Mouse (Mus musculus) E14TG2a.4 (cell line): Measurements from ENCODE around the gene Taf1b.

Experiments
- H3K27me3 ChIP-seq: 2 replicates; pipeline ENCODE4 v1.6.1; 2014; ENCODE audit warnings: low read length, control low read depth; ENCODE audit not compliant: insufficient read depth
- H3K36me3 ChIP-seq: 2 replicates; pipeline ENCODE4 v1.6.1; 2014; ENCODE audit warnings: low read length, control low read depth; ENCODE audit not compliant: insufficient read depth
- H3K4me1 ChIP-seq: replicated peaks from 2 replicates; pipeline ENCODE4 v1.6.1; 2014; ENCODE audit warnings: low read depth, low read length, control low read depth
- H3K4me3 ChIP-seq: replicated peaks from 2 replicates; pipeline ENCODE4 v1.5.1; 2014; ENCODE audit warnings: mild to moderate bottlenecking, low read length
- H3K9me3 ChIP-seq: 2 replicates; pipeline ENCODE4 v1.6.1; 2014; ENCODE audit warnings: low read length, control low read depth
- CTCF ChIP-seq: conservative IDR thresholded peaks from 2 replicates; pipeline ENCODE4 v1.5.1; 2014; ENCODE audit warnings: low read length
- NANOG ChIP-seq: IDR thresholded peaks from 2 replicates; pipeline ENCODE4 v1.6.1; 2014; ENCODE audit warnings: borderline replicate concordance, low read length, mixed read lengths
- POU5F1 ChIP-seq: IDR thresholded peaks from 2 replicates; pipeline ENCODE4 v1.6.1; 2014; ENCODE audit warnings: low read length, borderline replicate concordance

Taf1b gene

GRCm38 (mm10) chr12:24541426-24542154 is 43.4 kb downstream of the Taf1b start:
- H3K36me3 ChIP-seq: peaks cover 36% of the 10 kb centered on the region
- no peaks in the 10 kb centered on the region for H3K9me3 ChIP-seq

DNA sequence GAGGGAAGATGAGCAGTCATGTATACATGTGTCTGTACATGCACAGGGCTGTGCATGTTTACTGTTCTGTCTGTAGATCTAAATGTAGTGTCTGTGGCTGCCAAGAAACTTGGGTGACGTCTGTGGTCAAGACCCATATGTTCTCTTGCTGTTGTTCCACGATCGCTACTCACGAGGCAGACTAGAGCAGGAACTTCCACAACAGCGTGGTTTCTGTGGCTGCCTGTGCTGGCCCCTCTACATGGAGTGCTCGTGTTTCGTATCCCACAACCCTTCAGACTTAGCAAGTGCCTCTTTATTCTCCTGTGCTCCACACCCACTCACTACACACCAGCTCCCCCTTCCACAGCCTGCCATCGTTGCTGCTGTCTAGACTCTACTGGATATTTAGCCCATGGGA is 49.5 kb downstream of the Taf1b start:
- Histone ChIP-seq H3K4me3 (no peak overlapping the region), H3K36me3 (peaks cover 35% of the 10 kb centered on the region), H3K27me3 (no peaks in the 10 kb centered on the region), H3K4me1 (no peaks in the 10 kb centered on the region), H3K9me3 (no peaks in the 10 kb centered on the region)
- no peak for TF ChIP-seq NANOG
- no peak for TF ChIP-seq POU5F1
- TF ChIP-seq CTCF: no peak

More at GRCm38 (mm10) chr12:24541426-24542154, 43.4 kb downstream of the Taf1b start:
- Histone ChIP-seq H3K27me3 (no peaks in the 10 kb centered on the region), H3K4me3 (0 out of 2 replicates have a peak overlapping the region, but pooled peaks have one; percentile 17), H3K4me1 (peaks cover 22% of the 10 kb centered on the region)
- TF ChIP-seq NANOG (no peak), POU5F1 (no peak), CTCF (no peak)

- TF ChIP-seq CTCF (no peak), POU5F1 (no peak), NANOG (no peak)
- Histone ChIP-seq H3K4me3 (no peak overlapping the region), H3K4me1 (no peaks in the 10 kb centered on the region), H3K36me3 (peaks cover 38% of the 10 kb centered on the region), H3K27me3 (no peaks in the 10 kb centered on the region), H3K9me3 (no peaks in the 10 kb centered on the region)
Measured at GRCm38 (mm10) chr12:24548885-24549284, 50.7 kb downstream of the Taf1b start.

GRCm38 (mm10) chr12:24552531-24552930 is 54.4 kb downstream of the Taf1b start:
- TF ChIP-seq CTCF (no peak), POU5F1 (no peak)
- Histone ChIP-seq H3K4me1 (no peaks in the 10 kb centered on the region), H3K36me3 (peaks cover 39% of the 10 kb centered on the region), H3K4me3 (no peak overlapping the region), H3K9me3 (no peaks in the 10 kb centered on the region), H3K27me3 (no peaks in the 10 kb centered on the region)

DNA sequence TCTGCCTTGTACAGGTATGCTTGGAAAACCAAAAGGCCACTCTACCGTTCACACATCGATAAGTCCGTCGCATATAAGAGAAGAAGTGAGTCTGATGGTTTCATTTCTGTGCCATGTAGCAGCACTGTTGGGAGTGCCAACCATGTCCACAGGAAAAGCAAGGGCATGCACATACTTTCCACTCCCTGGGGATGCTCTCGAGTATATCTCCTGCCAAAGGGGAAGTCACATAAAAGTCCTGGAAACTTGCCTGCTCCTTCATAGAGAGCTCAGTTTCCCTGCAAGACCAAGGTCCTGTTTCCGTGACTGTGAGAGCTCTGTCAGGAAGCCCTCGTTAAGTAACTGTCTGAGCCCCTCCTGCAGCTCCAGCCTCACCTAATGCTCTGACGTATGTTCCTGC is 57.8 kb downstream of the Taf1b start:
- Histone ChIP-seq H3K4me1 (no peaks in the 10 kb centered on the region), H3K4me3 (no peak overlapping the region), H3K27me3 (no peaks in the 10 kb centered on the region), H3K9me3 (no peaks in the 10 kb centered on the region), H3K36me3 (peaks cover 32% of the 10 kb centered on the region)
- TF ChIP-seq CTCF: no peak
- TF ChIP-seq POU5F1: no peak
- TF ChIP-seq NANOG: no peak

GRCm38 (mm10) chr12:24563395-24563960 is 65.3 kb downstream of the Taf1b start:
- H3K36me3 ChIP-seq: peaks cover 3% of the 10 kb centered on the region; the same call in 1 of the 2 replicates
- no peak overlapping the region for H3K4me3 ChIP-seq
- TF ChIP-seq CTCF: no peak
- no peak for TF ChIP-seq POU5F1
- TF ChIP-seq NANOG: no peak
- peaks cover 10% of the 10 kb centered on the region; the same call in 1 of the 2 replicates for H3K27me3 ChIP-seq
- peaks cover 15% of the 10 kb centered on the region for H3K4me1 ChIP-seq
- no peaks in the 10 kb centered on the region for H3K9me3 ChIP-seq

GRCm38 (mm10) chr12:24565311-24565710 is 67.2 kb downstream of the Taf1b start:
- no peak for TF ChIP-seq NANOG
- no peak for TF ChIP-seq POU5F1
- no peak for TF ChIP-seq CTCF

GRCm38 (mm10) chr12:24567606-24568005 is 69.4 kb downstream of the Taf1b start:
- no peaks in the 10 kb centered on the region for H3K9me3 ChIP-seq
- no peaks in the 10 kb centered on the region for H3K36me3 ChIP-seq
- H3K4me1 ChIP-seq: peaks cover 24% of the 10 kb centered on the region
- peaks cover 27% of the 10 kb centered on the region for H3K27me3 ChIP-seq
- TF ChIP-seq NANOG (no peak), CTCF (no peak), POU5F1 (no peak)
- H3K4me3 ChIP-seq: no peak overlapping the region

More at GRCm38 (mm10) chr12:24565311-24565710, 67.2 kb downstream of the Taf1b start:
- peaks cover 15% of the 10 kb centered on the region for H3K4me1 ChIP-seq
- H3K9me3 ChIP-seq: no peaks in the 10 kb centered on the region
- no peak overlapping the region for H3K4me3 ChIP-seq
- H3K27me3 ChIP-seq: peaks cover 12% of the 10 kb centered on the region
- no peaks in the 10 kb centered on the region for H3K36me3 ChIP-seq
